In the genomic region with DNA sequence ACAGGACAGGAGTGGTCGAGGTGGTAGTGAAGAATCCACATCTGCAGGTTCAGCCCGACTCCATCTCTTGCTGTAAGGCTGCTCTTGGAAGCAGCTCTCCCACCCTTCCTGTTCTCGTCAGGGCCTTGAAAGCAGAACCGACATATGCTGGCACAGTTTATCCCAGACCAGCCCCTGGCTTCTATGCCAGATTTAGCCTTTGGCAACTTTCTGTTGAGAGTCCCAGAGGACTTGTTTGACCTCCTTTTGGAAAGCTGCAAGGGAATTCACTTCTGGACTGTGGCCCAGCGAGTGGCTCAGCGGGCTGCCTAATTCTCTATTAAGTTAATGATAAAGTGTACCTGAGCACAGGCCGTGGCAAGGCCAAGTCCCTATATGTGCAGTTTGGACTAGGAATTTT, we compare ENCODE assay signal across 10 mouse cellular contexts. TPM values are rescaled to one million over a fixed set of nuclear protein-coding genes. Genes with fewer than 3 reads are reported as not detected.
DNase-seq lines count a peak whose midpoint lies in the region; ATAC-seq and TF ChIP-seq lines count a peak whose summit lies in the region.
"Had no signal": no experiment of that assay in that cellular context is flagged by ENCODE, and none has a peak within 500 bp of the region (broad histone marks: within the 10 kb centered on the region; RNA-seq: fewer than 3 reads in every experiment).

No protein-coding gene starts in this region.

- 68% methylated on average over 7 of the region's 7 CpGs for whole genome bisulfite sequencing in midbrain, embryonic 14.5 days
- WGBS in midbrain, embryonic 11.5 days = 81% methylated on average over 7 of the region's 7 CpGs
- 40% methylated on average over 7 of the region's 7 CpGs for WGBS in stomach, postnatal 0 days

- H3K4me3 ChIP-seq in midbrain, embryonic 14.5 days (replicated peaks; ENCODE audit: low read depth, low read length) = no peak overlapping the region
- no peak overlapping the region for H3K4me3 ChIP-seq in midbrain, embryonic 11.5 days (ENCODE audit: low read depth, low read length)
- H3K4me3 ChIP-seq in stomach, postnatal 0 days (ENCODE audit: low read depth, low read length) = no peak overlapping the region
- H3K4me3 ChIP-seq: embryonic facial prominence, embryonic 12.5 days had no signal

- no peak overlapping the region for H3K27ac ChIP-seq in midbrain, embryonic 14.5 days (replicated peaks; ENCODE audit: low read depth, low read length)
- H3K27ac ChIP-seq in midbrain, embryonic 11.5 days (ENCODE audit: low read depth, low read length) = no peak overlapping the region
- H3K27ac ChIP-seq in stomach, postnatal 0 days (replicated peaks) = no peak overlapping the region
- H3K27ac ChIP-seq: embryonic facial prominence, embryonic 12.5 days had no signal

- H3K9me3 ChIP-seq in midbrain, embryonic 14.5 days (ENCODE audit: control insufficient read depth, low read length) = no peaks in the 10 kb centered on the region
- H3K9me3 ChIP-seq in midbrain, embryonic 11.5 days (ENCODE audit: control insufficient read depth, low read length) = no peaks in the 10 kb centered on the region
- no peaks in the 10 kb centered on the region for H3K9me3 ChIP-seq in stomach, postnatal 0 days (ENCODE audit: control insufficient read depth, low read length)
- H3K9me3 ChIP-seq: embryonic facial prominence, embryonic 12.5 days had no signal

- H3K27me3 ChIP-seq in midbrain, embryonic 14.5 days (ENCODE audit: control insufficient read depth, insufficient read depth, low read length) = no peaks in the 10 kb centered on the region
- no peaks in the 10 kb centered on the region for H3K27me3 ChIP-seq in midbrain, embryonic 11.5 days (ENCODE audit: control insufficient read depth, insufficient read depth, low read length)
- no peaks in the 10 kb centered on the region for H3K27me3 ChIP-seq in stomach, postnatal 0 days (ENCODE audit: control insufficient read depth, insufficient read depth, low read length)
- H3K27me3 ChIP-seq: embryonic facial prominence, embryonic 12.5 days; Patski had no signal

- H3K9ac ChIP-seq in midbrain, embryonic 14.5 days (replicated peaks; ENCODE audit: low read length) = no peak overlapping the region
- no peak overlapping the region for H3K9ac ChIP-seq in midbrain, embryonic 11.5 days (ENCODE audit: low read length)
- no peak overlapping the region for H3K9ac ChIP-seq in stomach, postnatal 0 days (ENCODE audit: low read length)
- H3K9ac ChIP-seq: embryonic facial prominence, embryonic 12.5 days had no signal

- no peak for TF ChIP-seq CTCF in stomach, postnatal 0 days (IDR thresholded peaks at IDR 0.05; ENCODE audit: low read depth)

- H3K4me1 ChIP-seq in midbrain, embryonic 14.5 days (ENCODE audit: control insufficient read depth, insufficient read depth, low read length) = no peaks in the 10 kb centered on the region
- no peaks in the 10 kb centered on the region for H3K4me1 ChIP-seq in midbrain, embryonic 11.5 days (ENCODE audit: control insufficient read depth, insufficient read depth, low read length)
- H3K4me1 ChIP-seq in stomach, postnatal 0 days (replicated peaks; ENCODE audit: control insufficient read depth, insufficient read depth) = no peaks in the 10 kb centered on the region
- H3K4me1 ChIP-seq: embryonic facial prominence, embryonic 12.5 days had no signal

- no peak for TF ChIP-seq EP300 in stomach, postnatal 0 days (optimal IDR thresholded peaks at IDR 0.05)

- no peak for ATAC-seq in midbrain, embryonic 14.5 days (ENCODE audit: low FRiP score, low TSS enrichment)
- ATAC-seq in midbrain, embryonic 11.5 days (ENCODE audit: low FRiP score) = no peak
- ATAC-seq in stomach, postnatal 0 days (ENCODE audit: low FRiP score, low TSS enrichment) = no peak
- no peak for ATAC-seq in CD4-positive, CD25-positive, alpha-beta regulatory T cell, adult 4 months
- ATAC-seq: Patski had no signal

- no peaks in the 10 kb centered on the region for H3K36me3 ChIP-seq in midbrain, embryonic 14.5 days (ENCODE audit: control insufficient read depth, insufficient read depth, low read length)
- no peaks in the 10 kb centered on the region for H3K36me3 ChIP-seq in midbrain, embryonic 11.5 days (ENCODE audit: control insufficient read depth, insufficient read depth, low read length)
- H3K36me3 ChIP-seq in stomach, postnatal 0 days (ENCODE audit: control insufficient read depth, insufficient read depth, low read length) = no peaks in the 10 kb centered on the region
- H3K36me3 ChIP-seq: embryonic facial prominence, embryonic 12.5 days had no signal

- DNase-seq in midbrain, embryonic 14.5 days = peak; percentile 40
- no peak for DNase-seq in midbrain, embryonic 11.5 days (ENCODE audit: low spot score, missing footprints)
- peak; percentile 41 for DNase-seq in cerebellum, adult 9-11 months
- DNase-seq in heart, postnatal 36 days = peak; percentile 55 to 68
- peak; percentile 9 for DNase-seq in retina, embryonic 14.5 days (ENCODE audit: low spot score)
- DNase-seq in stomach, postnatal 0 days (ENCODE audit: low spot score) = no peak
- no peak for DNase-seq in right cerebral cortex, postnatal 25 days

- H3K4me2 ChIP-seq in midbrain, embryonic 14.5 days (ENCODE audit: low read length) = no peak overlapping the region
- no peak overlapping the region for H3K4me2 ChIP-seq in midbrain, embryonic 11.5 days
- no peak overlapping the region for H3K4me2 ChIP-seq in stomach, postnatal 0 days (replicated peaks; ENCODE audit: low read depth)
- H3K4me2 ChIP-seq: embryonic facial prominence, embryonic 12.5 days had no signal

- intact Hi-C loops in heart, postnatal 36 days (cut with DNase I) = loop anchor here (2.0 kb wide), 1 partner anchor 31 kb away; no protein-coding TSS in a partner anchor

RNA-seq across cellular contexts. Expression of a gene that starts 15.5 kb away (rescaled TPM):
- 46.4 and 49.1 TPM in 2 replicates for polyA plus RNA-seq in midbrain, embryonic 14.5 days (2014; fragmentation: Nextera tagmentation; extraction: Ambion mirVana)
- 9.0 and 9.9 TPM in 2 replicates for polyA plus RNA-seq in midbrain, embryonic 11.5 days (2014; fragmentation: Nextera tagmentation; extraction: Ambion mirVana)
- 10 to 100 TPM; 10.6 to 13.3 TPM for total RNA-seq in heart, postnatal 36 days (2021)
- polyA plus RNA-seq in stomach, postnatal 0 days (2015; fragmentation: Nextera tagmentation; extraction: Ambion mirVana) = 2.9 and 3.7 TPM in 2 replicates
- polyA plus RNA-seq in CD4-positive, CD25-positive, alpha-beta regulatory T cell, adult 4 months (2017; shearing (Covaris generic)) = 1 to 10 TPM in 1 of 2 experiments, under 1 TPM in 1; 0.98 to 1.1 TPM

Comparison
In these comparisons a context has a peak if more than half of its experiments do, and no peak if none do; other contexts are left out.
1. DNase-seq: peak in midbrain, embryonic 14.5 days (single experiment), cerebellum, adult 9-11 months (single experiment), heart, postnatal 36 days (2 of 2) and retina, embryonic 14.5 days (single experiment); none in midbrain, embryonic 11.5 days (single experiment), stomach, postnatal 0 days (single experiment) and right cerebral cortex, postnatal 25 days (single experiment).